Mouse (Mus musculus) limb, embryonic 14.5 days (tissue): Measurements from ENCODE around the gene Wdr46. TPM values are rescaled to one million over a fixed set of nuclear protein-coding genes. Genes with fewer than 3 reads are reported as not detected.
A peak's percentile ranks its signal among the peaks of the same experiment; 100 is the strongest.

ENCODE experiments used
- ATAC-seq: fragments of 200-750 bp; cut with Nextera tagmentation; 2 replicates; pipeline ENCODE4 v1.8.0; 2017; ENCODE audit warnings: low read depth, moderate number of reproducible peaks, moderate TSS enrichment; ENCODE audit not compliant: low FRiP score
- DNase-seq: peaks from one replicate; pipeline ENCODE4 v3.0.0-alpha.2; 2015; ENCODE audit warnings: low spot score
- H3K27ac ChIP-seq: fragments of 300-500 bp; sonication (generic); replicated peaks from 2 replicates; pipeline ENCODE4 v1.5.1; 2014; ENCODE audit warnings: low read depth, mild to moderate bottlenecking, low read length, moderate library complexity, mixed read lengths
- H3K27me3 ChIP-seq: fragments of 300-500 bp; sonication (generic); 2 replicates; pipeline ENCODE4 v1.6.1; 2014; ENCODE audit warnings: low read length, mixed read lengths; ENCODE audit not compliant: control insufficient read depth, insufficient read depth
- H3K36me3 ChIP-seq: fragments of 300-500 bp; sonication (generic); 2 replicates; pipeline ENCODE4 v1.6.1; 2014; ENCODE audit warnings: mild to moderate bottlenecking, low read length, moderate library complexity, mixed read lengths; ENCODE audit not compliant: control insufficient read depth, insufficient read depth
- H3K4me1 ChIP-seq: fragments of 300-500 bp; sonication (generic); 2 replicates; pipeline ENCODE4 v1.6.1; 2014; ENCODE audit warnings: antibody characterized with exemption, low read length, mixed read lengths; ENCODE audit not compliant: control insufficient read depth, insufficient read depth
- H3K4me2 ChIP-seq: fragments of 300-500 bp; sonication (generic); replicated peaks from 2 replicates; pipeline ENCODE4 v1.6.1; 2014; ENCODE audit warnings: low read depth, mild to moderate bottlenecking, low read length, moderate library complexity; ENCODE audit not compliant: severe bottlenecking
- H3K4me3 ChIP-seq: fragments of 300-500 bp; sonication (generic); replicated peaks from 2 replicates; pipeline ENCODE4 v1.5.1; 2014; ENCODE audit warnings: low read length
- H3K9ac ChIP-seq: fragments of 300-500 bp; sonication (generic); 2 replicates; pipeline ENCODE4 v1.6.1; 2014; ENCODE audit warnings: mild to moderate bottlenecking, low read depth, low read length, moderate library complexity; ENCODE audit not compliant: severe bottlenecking
- H3K9me3 ChIP-seq: fragments of 300-500 bp; sonication (generic); 2 replicates; pipeline ENCODE4 v1.6.1; 2016; ENCODE audit warnings: low read length; ENCODE audit not compliant: control insufficient read depth
- POLR2A ChIP-seq: fragments of 200-500 bp; IDR thresholded peaks from 2 replicates; pipeline ENCODE4 v1.8.0; 2012; ENCODE audit warnings: inconsistent platforms, mild to moderate bottlenecking, moderate library complexity, borderline replicate concordance; ENCODE audit not compliant: insufficient read depth, insufficient read length; ENCODE audit errors: extremely low read depth
- WGBS: fragments of 180-500 bp; shearing (Covaris S2); extraction: QIAGEN DNeasy Blood & Tissue Kit; methylation state at CpG from one replicate; pipeline ENCODE4 v1.1.7; 2014; 5-methylcytosine and 5-hydroxymethylcytosine counted together
- polyA plus RNA-seq, 2 experiments: library from polyadenylated mRNA; depleted of rRNA in 1 of 2; stranded (reverse) in 1 of 2; unstranded in 1 of 2; fragments of >200 nt; fragmentation: Nextera tagmentation in 1 of 2; extraction: Ambion mirVana in 1 of 2; gene quantifications; 2 replicates each; pipeline versions ENCODE4 v1.2.1 to v1.2.3; 2012 to 2014

Gene Wdr46
- polyA plus RNA-seq, 2 experiments: 21.6 to 30.9 TPM

- no peak for TF ChIP-seq POLR2A
- H3K27me3 ChIP-seq: no peaks in the 10 kb centered on the region
- no peaks in the 10 kb centered on the region for H3K9me3 ChIP-seq
- H3K27ac ChIP-seq: no peak overlapping the region
- H3K4me1 ChIP-seq: peaks cover 18% of the 10 kb centered on the region
- ATAC-seq (peak; percentile 27), DNase-seq (peak; percentile 80)
- peak overlapping the region; percentile 44 for H3K4me2 ChIP-seq
- WGBS: under 1% methylated on average over 16 of the region's 20 CpGs
- peak overlapping the region; percentile 50 for H3K9ac ChIP-seq
- H3K36me3 ChIP-seq: peaks cover 43% of the 10 kb centered on the region
- H3K4me3 ChIP-seq: peak overlapping the region; percentile 48
These were observed 24.2 kb upstream of the Wdr46 start for GRCm38 (mm10) chr17:33916294-33916693.

- no peak for DNase-seq
- peak overlapping the region; percentile 44 for H3K4me2 ChIP-seq
- no peaks in the 10 kb centered on the region for H3K27me3 ChIP-seq
- H3K9me3 ChIP-seq: no peaks in the 10 kb centered on the region
- no peak overlapping the region for H3K9ac ChIP-seq
- H3K36me3 ChIP-seq: peaks cover 36% of the 10 kb centered on the region
- H3K4me3 ChIP-seq: peak overlapping the region; percentile 48
- H3K4me1 ChIP-seq: peaks cover 18% of the 10 kb centered on the region
- no peak for ATAC-seq
- TF ChIP-seq POLR2A: no peak
- WGBS: 74% methylated on average over 31 of the region's 31 CpGs
- H3K27ac ChIP-seq: no peak overlapping the region
These were observed 23.4 kb upstream of the Wdr46 start for GRCm38 (mm10) chr17:33916847-33917655.

GRCm38 (mm10) chr17:33917656-33918292 lies 22.7 kb upstream of the Wdr46 start:
- 0 out of 2 replicates have a peak overlapping the region, but pooled peaks have one; percentile 4 for H3K4me3 ChIP-seq
- peaks cover 18% of the 10 kb centered on the region for H3K4me1 ChIP-seq

GRCm38 (mm10) chr17:33918293-33919203 lies 21.9 kb upstream of the Wdr46 start:
- Histone ChIP-seq H3K4me1 (peaks cover 18% of the 10 kb centered on the region), H3K27ac (no peak overlapping the region), H3K9ac (peak overlapping the region; percentile 66; the same call in 1 of the 2 replicates), H3K4me2 (peak overlapping the region; percentile 99), H3K4me3 (peak overlapping the region; percentile 67), H3K27me3 (no peaks in the 10 kb centered on the region), H3K9me3 (no peaks in the 10 kb centered on the region), H3K36me3 (peaks cover 25% of the 10 kb centered on the region)
- ATAC-seq (no peak), DNase-seq (no peak)
- WGBS: 60% methylated on average over 37 of the region's 37 CpGs
- TF ChIP-seq POLR2A: no peak

More at GRCm38 (mm10) chr17:33917656-33918292, 22.7 kb upstream of the Wdr46 start:
- DNase-seq (no peak), ATAC-seq (no peak)
- H3K9me3 ChIP-seq: no peaks in the 10 kb centered on the region
- H3K27ac ChIP-seq: no peak overlapping the region
- 82% methylated on average over 18 of the region's 18 CpGs for WGBS
- no peak overlapping the region for H3K4me2 ChIP-seq
- no peak overlapping the region for H3K9ac ChIP-seq
- H3K36me3 ChIP-seq: peaks cover 31% of the 10 kb centered on the region
- no peaks in the 10 kb centered on the region for H3K27me3 ChIP-seq
- TF ChIP-seq POLR2A: no peak
